Mouse (Mus musculus): ENCODE data around the gene Lrch1. TPM values are rescaled to one million over a fixed set of nuclear protein-coding genes. Genes with fewer than 3 reads are reported as not detected.
A peak's percentile ranks its signal among the peaks of the same experiment; 100 is the strongest.

The Lrch1 gene
- polyA plus RNA-seq, 1 experiment from 2014 or later = 16.6 TPM

- peaks cover 79% of the 10 kb centered on the region for H3K4me1 ChIP-seq (replicated peaks)
- 38% methylated on average over 2 of the region's 2 CpGs for WGBS
- no peaks in the 10 kb centered on the region for H3K9me3 ChIP-seq (replicated peaks)
- H3K36me3 ChIP-seq = no peaks in the 10 kb centered on the region
- no peak overlapping the region for H3K9ac ChIP-seq
- H3K27me3 ChIP-seq (replicated peaks) = no peaks in the 10 kb centered on the region
- ATAC-seq (ENCODE audit: insufficient number of reproducible peaks, low FRiP score) = no peak
- peak overlapping the region; percentile 32 for H3K4me2 ChIP-seq
- no peak overlapping the region for H3K4me3 ChIP-seq
- H3K27ac ChIP-seq (ENCODE audit: poor library complexity, severe bottlenecking) = peak overlapping the region; percentile 44
Measured at GRCm38 (mm10) chr14:74868188-74868901, 79.3 kb downstream of the Lrch1 start.

GRCm38 (mm10) chr14:74867076-74868042 lies 80.3 kb downstream of the Lrch1 start:
- Histone ChIP-seq H3K4me2 (peak overlapping the region; percentile 32), H3K4me3 (no peak overlapping the region), H3K9ac (no peak overlapping the region), H3K4me1 (replicated peaks) (peaks cover 81% of the 10 kb centered on the region), H3K9me3 (replicated peaks) (no peaks in the 10 kb centered on the region), H3K36me3 (no peaks in the 10 kb centered on the region), H3K27me3 (replicated peaks) (no peaks in the 10 kb centered on the region), H3K27ac (ENCODE audit: poor library complexity, severe bottlenecking) (peak overlapping the region; percentile 60)
- 57% methylated on average over 20 of the region's 20 CpGs for WGBS
- ATAC-seq (ENCODE audit: insufficient number of reproducible peaks, low FRiP score) = no peak

GRCm38 (mm10) chr14:74865738-74866137 lies 81.9 kb downstream of the Lrch1 start:
- no peak overlapping the region for H3K9ac ChIP-seq
- H3K4me2 ChIP-seq = no peak overlapping the region
- no peak overlapping the region for H3K27ac ChIP-seq (ENCODE audit: poor library complexity, severe bottlenecking)
- WGBS = 44% methylated on average over 3 of the region's 3 CpGs
- no peak for ATAC-seq (ENCODE audit: insufficient number of reproducible peaks, low FRiP score)
- H3K9me3 ChIP-seq (replicated peaks) = no peaks in the 10 kb centered on the region
- no peaks in the 10 kb centered on the region for H3K36me3 ChIP-seq
- H3K4me1 ChIP-seq (replicated peaks) = peaks cover 70% of the 10 kb centered on the region
- H3K4me3 ChIP-seq = no peak overlapping the region
- H3K27me3 ChIP-seq (replicated peaks) = no peaks in the 10 kb centered on the region

GRCm38 (mm10) chr14:74864805-74865483 lies 82.7 kb downstream of the Lrch1 start:
- no peak overlapping the region for H3K4me2 ChIP-seq
- no peaks in the 10 kb centered on the region for H3K27me3 ChIP-seq (replicated peaks)
- H3K9me3 ChIP-seq (replicated peaks) = no peaks in the 10 kb centered on the region
- no peak overlapping the region for H3K9ac ChIP-seq
- 82% methylated on average over 5 of the region's 5 CpGs for WGBS
- peaks cover 64% of the 10 kb centered on the region for H3K4me1 ChIP-seq (replicated peaks)
- no peak overlapping the region for H3K27ac ChIP-seq (ENCODE audit: poor library complexity, severe bottlenecking)
- no peak for ATAC-seq (ENCODE audit: insufficient number of reproducible peaks, low FRiP score)
- H3K4me3 ChIP-seq = no peak overlapping the region
- H3K36me3 ChIP-seq = no peaks in the 10 kb centered on the region

- WGBS = 84% methylated on average over 9 of the region's 9 CpGs
- no peak overlapping the region for H3K9ac ChIP-seq
Measured at GRCm38 (mm10) chr14:74861456-74861855, 86.2 kb downstream of the Lrch1 start.

GRCm38 (mm10) chr14:74859154-74859553 lies 88.5 kb downstream of the Lrch1 start:
- Histone ChIP-seq H3K27ac (ENCODE audit: poor library complexity, severe bottlenecking) (no peak overlapping the region), H3K9ac (no peak overlapping the region), H3K9me3 (replicated peaks) (no peaks in the 10 kb centered on the region), H3K4me2 (no peak overlapping the region), H3K27me3 (replicated peaks) (no peaks in the 10 kb centered on the region), H3K4me3 (no peak overlapping the region), H3K4me1 (replicated peaks) (peaks cover 17% of the 10 kb centered on the region), H3K36me3 (peaks cover 25% of the 10 kb centered on the region)
- no peak for ATAC-seq (ENCODE audit: insufficient number of reproducible peaks, low FRiP score)
- 76% methylated on average over 1 of the region's 1 CpGs for WGBS

More at GRCm38 (mm10) chr14:74861456-74861855, 86.2 kb downstream of the Lrch1 start:
- Histone ChIP-seq H3K4me2 (no peak overlapping the region), H3K27ac (ENCODE audit: poor library complexity, severe bottlenecking) (no peak overlapping the region), H3K4me1 (replicated peaks) (peaks cover 31% of the 10 kb centered on the region), H3K36me3 (peaks cover 15% of the 10 kb centered on the region), H3K9me3 (replicated peaks) (no peaks in the 10 kb centered on the region), H3K27me3 (replicated peaks) (no peaks in the 10 kb centered on the region), H3K4me3 (no peak overlapping the region)
- ATAC-seq (ENCODE audit: insufficient number of reproducible peaks, low FRiP score) = no peak

- Histone ChIP-seq H3K4me1 (replicated peaks) (peaks cover 34% of the 10 kb centered on the region), H3K27me3 (replicated peaks) (no peaks in the 10 kb centered on the region), H3K36me3 (peaks cover 25% of the 10 kb centered on the region), H3K9ac (no peak overlapping the region), H3K9me3 (replicated peaks) (no peaks in the 10 kb centered on the region), H3K4me2 (no peak overlapping the region), H3K27ac (ENCODE audit: poor library complexity, severe bottlenecking) (no peak overlapping the region), H3K4me3 (no peak overlapping the region)
- ATAC-seq (ENCODE audit: insufficient number of reproducible peaks, low FRiP score) = no peak
- 91% methylated on average over 8 of the region's 8 CpGs for WGBS
Measured at GRCm38 (mm10) chr14:74855429-74855828, 92.2 kb downstream of the Lrch1 start.

GRCm38 (mm10) chr14:74853759-74854100 lies 93.9 kb downstream of the Lrch1 start:
- peaks cover 25% of the 10 kb centered on the region for H3K36me3 ChIP-seq
- H3K27ac ChIP-seq (ENCODE audit: poor library complexity, severe bottlenecking) = peak overlapping the region; percentile 82
- ATAC-seq (ENCODE audit: insufficient number of reproducible peaks, low FRiP score) = no peak
- peaks cover 44% of the 10 kb centered on the region for H3K4me1 ChIP-seq (replicated peaks)
- no peak overlapping the region for H3K9ac ChIP-seq
- H3K27me3 ChIP-seq (replicated peaks) = no peaks in the 10 kb centered on the region
- no peak overlapping the region for H3K4me3 ChIP-seq
- 71% methylated on average over 4 of the region's 4 CpGs for WGBS
- H3K9me3 ChIP-seq (replicated peaks) = no peaks in the 10 kb centered on the region
- H3K4me2 ChIP-seq = no peak overlapping the region

- Histone ChIP-seq H3K9me3 (replicated peaks) (no peaks in the 10 kb centered on the region), H3K36me3 (peaks cover 25% of the 10 kb centered on the region), H3K4me3 (no peak overlapping the region), H3K4me2 (peak overlapping the region; percentile 44), H3K27ac (ENCODE audit: poor library complexity, severe bottlenecking) (peak overlapping the region; percentile 82), H3K4me1 (replicated peaks) (peaks cover 48% of the 10 kb centered on the region), H3K27me3 (replicated peaks) (no peaks in the 10 kb centered on the region), H3K9ac (peak overlapping the region; percentile 47; the same call in 1 of the 2 replicates)
- WGBS = 37% methylated on average over 16 of the region's 16 CpGs
- 0 out of 2 replicates have a peak, but pooled peaks have one; percentile 52 for ATAC-seq (ENCODE audit: insufficient number of reproducible peaks, low FRiP score)
Measured at GRCm38 (mm10) chr14:74852965-74853758, 94.5 kb downstream of the Lrch1 start.

GRCm38 (mm10) chr14:74851866-74852265 lies 95.8 kb downstream of the Lrch1 start:
- Histone ChIP-seq H3K27ac (ENCODE audit: poor library complexity, severe bottlenecking) (no peak overlapping the region), H3K4me1 (replicated peaks) (peaks cover 60% of the 10 kb centered on the region)
- 66% methylated on average over 9 of the region's 9 CpGs for WGBS

More at GRCm38 (mm10) chr14:74851866-74852265, 95.8 kb downstream of the Lrch1 start:
- Histone ChIP-seq H3K4me2 (no peak overlapping the region), H3K36me3 (peaks cover 15% of the 10 kb centered on the region), H3K4me3 (no peak overlapping the region), H3K9ac (no peak overlapping the region), H3K9me3 (replicated peaks) (no peaks in the 10 kb centered on the region), H3K27me3 (replicated peaks) (no peaks in the 10 kb centered on the region)
- no peak for ATAC-seq (ENCODE audit: insufficient number of reproducible peaks, low FRiP score)

All from heart, embryonic 12.5 days (tissue).